Mouse (Mus musculus) neural tube, embryonic 15.5 days (tissue): ENCODE measurements at regions not wholly inside any gene's neighbourhood (a gene's known extent, or its start where the extent isn't known, plus 50 kb on each side); places are given as distances from the start of the nearest gene placed in this dataset.

Source experiments
- ATAC-seq: fragments of 200-750 bp; cut with Nextera tagmentation; 2 replicates; pipeline ENCODE4 v1.8.0; 2017; ENCODE audit warnings: mild to moderate bottlenecking, moderate TSS enrichment, moderate library complexity; ENCODE audit not compliant: low FRiP score
- H3K27ac ChIP-seq: fragments of 300-500 bp; sonication (generic); replicated peaks from 2 replicates; pipeline ENCODE4 v1.5.1; 2015; ENCODE audit warnings: mild to moderate bottlenecking, inconsistent platforms
- H3K27me3 ChIP-seq: fragments of 300-500 bp; sonication (generic); replicated peaks from 2 replicates; pipeline ENCODE4 v1.6.1; 2015; ENCODE audit warnings: inconsistent platforms
- H3K36me3 ChIP-seq: fragments of 300-500 bp; sonication (generic); 2 replicates; pipeline ENCODE4 v1.6.1; 2015; ENCODE audit warnings: inconsistent platforms
- H3K4me1 ChIP-seq: fragments of 300-500 bp; sonication (generic); 2 replicates; pipeline ENCODE4 v1.6.1; 2015; ENCODE audit warnings: inconsistent platforms
- H3K4me2 ChIP-seq: fragments of 300-500 bp; sonication (generic); 2 replicates; pipeline ENCODE4 v1.6.1; 2015; ENCODE audit warnings: inconsistent platforms, mild to moderate bottlenecking, moderate library complexity
- H3K4me3 ChIP-seq: fragments of 300-500 bp; sonication (generic); replicated peaks from 2 replicates; pipeline ENCODE4 v1.5.1; 2015; ENCODE audit warnings: mild to moderate bottlenecking, inconsistent platforms
- H3K9ac ChIP-seq: fragments of 300-500 bp; sonication (generic); replicated peaks from 2 replicates; pipeline ENCODE4 v1.6.1; 2015; ENCODE audit warnings: mild to moderate bottlenecking, inconsistent platforms
- H3K9me3 ChIP-seq: fragments of 300-500 bp; sonication (generic); replicated peaks from 2 replicates; pipeline ENCODE4 v1.6.1; 2016; ENCODE audit warnings: inconsistent platforms
- WGBS: fragments of 180-500 bp; shearing (Covaris S2); methylation state at CpG from one replicate; pipeline ENCODE4 v1.1.7; 2015; ENCODE audit warnings: mixed read lengths; 5-methylcytosine and 5-hydroxymethylcytosine counted together

- Histone ChIP-seq H3K4me1 (no peaks in the 10 kb centered on the region), H3K4me3 (no peak overlapping the region), H3K4me2 (no peak overlapping the region), H3K27me3 (no peaks in the 10 kb centered on the region), H3K36me3 (no peaks in the 10 kb centered on the region), H3K9me3 (no peaks in the 10 kb centered on the region), H3K27ac (no peak overlapping the region), H3K9ac (no peak overlapping the region)
- ATAC-seq = no peak
- WGBS = 81% methylated on average over 11 of the region's 11 CpGs
Observed at GRCm38 (mm10) chr16:31606389-31607177, 56.7 kb upstream of the Dlg1 start.

GRCm38 (mm10) chr16:31608964-31609363 is 54.3 kb upstream of the Dlg1 start:
- no peak for ATAC-seq
- Histone ChIP-seq H3K4me1 (no peaks in the 10 kb centered on the region), H3K9ac (no peak overlapping the region), H3K4me3 (no peak overlapping the region), H3K4me2 (no peak overlapping the region), H3K27ac (no peak overlapping the region; the same call in 1 of the 2 replicates), H3K9me3 (no peaks in the 10 kb centered on the region), H3K27me3 (no peaks in the 10 kb centered on the region), H3K36me3 (no peaks in the 10 kb centered on the region)
- 34% methylated on average over 7 of the region's 7 CpGs for WGBS

- Histone ChIP-seq H3K9me3 (no peaks in the 10 kb centered on the region), H3K27me3 (no peaks in the 10 kb centered on the region), H3K4me3 (no peak overlapping the region), H3K4me1 (no peaks in the 10 kb centered on the region), H3K27ac (no peak overlapping the region), H3K9ac (no peak overlapping the region), H3K36me3 (no peaks in the 10 kb centered on the region), H3K4me2 (no peak overlapping the region)
- 89% methylated on average over 10 of the region's 10 CpGs for WGBS
- ATAC-seq = no peak
Observed at GRCm38 (mm10) chr16:31609394-31610172, 53.7 kb upstream of the Dlg1 start.
